Mouse (Mus musculus) monocyte, adult 59 days (primary cell): ENCODE results near the gene Dgcr8. TPM values are rescaled to one million over a fixed set of nuclear protein-coding genes. Genes with fewer than 3 reads are reported as not detected.

Experiments
- total RNA-seq, 2 experiments: library from RNA; stranded (reverse); gene quantifications; one replicate each; pipeline ENCODE4 v1.2.4; 2023

Dgcr8 gene
- 10 to 100 TPM; 19.9 to 26.3 TPM for total RNA-seq

GRCm38 (mm10) chr16:18289067-18289588, at the start of gene Dgcr8:
Gene Dgcr8, minus strand, starts transcription at chr16:18289246.

GRCm38 (mm10) chr16:18258221-18258620, 30.8 kb downstream of the Dgcr8 start, which contains the start of gene Gm49776:
Gene Gm49776, minus strand, starts transcription at chr16:18258321.

GRCm38 (mm10) chr16:18248433-18249363, 40.3 kb downstream of the Dgcr8 start, which contains the start of the genes Trmt2a and Ranbp1:
Gene Trmt2a, plus strand, starts transcription at chr16:18248679.
Gene Ranbp1, minus strand, starts transcription at chr16:18248732.

GRCm38 (mm10) chr16:18234671-18235388, 54.2 kb downstream of the Dgcr8 start, which contains the start of gene Zdhhc8:
Gene Zdhhc8, minus strand, starts transcription at chr16:18235136.

GRCm38 (mm10) chr16:18217579-18217978, 71.5 kb downstream of the Dgcr8 start, which contains the start of gene Ccdc188:
Gene Ccdc188, plus strand, starts transcription at chr16:18217879.

Other genes with a start within 250 kb of the Dgcr8 start
- gene Dgcr6, start 236.4 kb downstream of the Dgcr8 start, total RNA-seq: 1 to 10 TPM; 3.8 to 8.2 TPM
- gene Prodh, start 199.0 kb downstream of the Dgcr8 start, total RNA-seq: 1 to 10 TPM; 2.1 to 2.9 TPM
- gene Rtn4r, start 161.6 kb downstream of the Dgcr8 start, total RNA-seq: not detected
- gene Ccdc188, start 71.4 kb downstream of the Dgcr8 start, total RNA-seq: not detected
- 10 to 100 TPM; 10.3 to 15.0 TPM for gene Zdhhc8, start 54.1 kb downstream of the Dgcr8 start, total RNA-seq
- 10 to 100 TPM; 87.6 to 90.3 TPM for gene Trmt2a, start 40.6 kb downstream of the Dgcr8 start, total RNA-seq
- 10 to 100 TPM; 55.7 to 70.2 TPM for gene Ranbp1, start 40.5 kb downstream of the Dgcr8 start, total RNA-seq
- gene Gm49776, start 30.9 kb downstream of the Dgcr8 start, total RNA-seq: not detected
- 10 to 100 TPM; 29.1 to 33.3 TPM for gene Tango2, start 58.9 kb upstream of the Dgcr8 start, total RNA-seq
- 1 to 10 TPM; 4.4 to 5.8 TPM for gene Arvcf, start 58.9 kb upstream of the Dgcr8 start, total RNA-seq
- gene Txnrd2, start 137.1 kb upstream of the Dgcr8 start, total RNA-seq: 10 to 100 TPM; 20.4 to 23.3 TPM
- gene Comt, start 137.6 kb upstream of the Dgcr8 start, total RNA-seq: 10 to 100 TPM; 62.5 to 73.7 TPM
- gene Gnb1l, start 209.5 kb upstream of the Dgcr8 start, total RNA-seq: 1 to 10 TPM; 2.9 to 4.7 TPM
- 1 to 10 TPM; 3.4 to 4.0 TPM for gene Rtl10, start 209.7 kb upstream of the Dgcr8 start, total RNA-seq